Mouse (Mus musculus) neural tube, embryonic 12.5 days (tissue): ENCODE data around the gene Psmb2. TPM values are rescaled to one million over a fixed set of nuclear protein-coding genes. Genes with fewer than 3 reads are reported as not detected.

Experiments
- ATAC-seq: fragments of 200-750 bp; cut with Nextera tagmentation; 2 replicates; pipeline ENCODE4 v1.8.0; 2017; ENCODE audit warnings: low read depth, mild to moderate bottlenecking, moderate TSS enrichment, moderate library complexity; ENCODE audit not compliant: low FRiP score
- H3K27ac ChIP-seq: fragments of 300-500 bp; sonication (generic); 2 replicates; pipeline ENCODE4 v1.5.1; 2016
- H3K27me3 ChIP-seq: fragments of 300-500 bp; sonication (generic); replicated peaks from 2 replicates; pipeline ENCODE4 v1.6.1; 2016; ENCODE audit warnings: mild to moderate bottlenecking
- H3K36me3 ChIP-seq: fragments of 300-500 bp; sonication (generic); 2 replicates; pipeline ENCODE4 v1.6.1; 2016; ENCODE audit warnings: mild to moderate bottlenecking
- H3K4me1 ChIP-seq: fragments of 300-500 bp; sonication (generic); 2 replicates; pipeline ENCODE4 v1.6.1; 2016
- H3K4me2 ChIP-seq: fragments of 300-500 bp; sonication (generic); replicated peaks from 2 replicates; pipeline ENCODE4 v1.6.1; 2016; ENCODE audit warnings: mild to moderate bottlenecking
- H3K4me3 ChIP-seq: fragments of 300-500 bp; sonication (generic); 2 replicates; pipeline ENCODE4 v1.5.1; 2016
- H3K9ac ChIP-seq: fragments of 300-500 bp; sonication (generic); 2 replicates; pipeline ENCODE4 v1.6.1; 2016; ENCODE audit warnings: mild to moderate bottlenecking
- H3K9me3 ChIP-seq: fragments of 300-500 bp; sonication (generic); 2 replicates; pipeline ENCODE4 v1.6.1; 2016; ENCODE audit warnings: mild to moderate bottlenecking
- WGBS: fragments of 180-500 bp; shearing (Covaris S2); methylation state at CpG from one replicate; pipeline ENCODE4 v1.1.7; 2016; 5-methylcytosine and 5-hydroxymethylcytosine counted together
- polyA plus RNA-seq: library from polyadenylated mRNA; unstranded; fragments of >200 nt; fragmentation: Nextera tagmentation; extraction: Ambion mirVana; gene quantifications from 2 replicates; pipeline ENCODE4 v1.2.1, GENCODE M21; 2016

Psmb2 gene
- polyA plus RNA-seq, 1 experiment from 2014 or later: 448 TPM

DNA sequence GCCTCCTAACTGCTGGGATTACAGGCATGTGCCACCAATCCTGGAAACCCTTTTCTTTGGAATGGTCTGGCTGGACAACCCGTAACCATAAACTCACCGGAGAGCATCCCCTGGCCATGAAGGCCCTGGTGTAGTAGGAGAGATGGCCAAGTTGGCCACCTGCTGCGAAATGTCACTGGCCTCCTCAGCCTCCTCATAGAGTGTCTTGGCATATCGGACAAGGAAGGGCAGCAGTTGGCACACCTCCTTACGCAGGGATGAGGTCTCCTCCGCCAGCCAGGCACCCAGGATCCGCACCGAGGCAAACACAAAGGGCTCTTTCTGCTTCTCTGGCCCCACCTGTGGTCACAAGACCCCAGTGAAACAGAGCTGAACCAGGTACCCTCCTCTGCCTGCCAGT lies 71.0 kb downstream of the Psmb2 start:
- Histone ChIP-seq H3K9ac (0 out of 2 replicates have a peak overlapping the region, but pooled peaks have one; percentile 6), H3K4me3 (no peak overlapping the region), H3K27ac (no peak overlapping the region), H3K4me2 (no peak overlapping the region), H3K4me1 (peaks cover 34% of the 10 kb centered on the region), H3K36me3 (peaks cover 63% of the 10 kb centered on the region), H3K9me3 (no peaks in the 10 kb centered on the region), H3K27me3 (peaks cover 6% of the 10 kb centered on the region; the same call in 1 of the 2 replicates)
- no peak for ATAC-seq
- WGBS: 95% methylated on average over 8 of the region's 8 CpGs

DNA sequence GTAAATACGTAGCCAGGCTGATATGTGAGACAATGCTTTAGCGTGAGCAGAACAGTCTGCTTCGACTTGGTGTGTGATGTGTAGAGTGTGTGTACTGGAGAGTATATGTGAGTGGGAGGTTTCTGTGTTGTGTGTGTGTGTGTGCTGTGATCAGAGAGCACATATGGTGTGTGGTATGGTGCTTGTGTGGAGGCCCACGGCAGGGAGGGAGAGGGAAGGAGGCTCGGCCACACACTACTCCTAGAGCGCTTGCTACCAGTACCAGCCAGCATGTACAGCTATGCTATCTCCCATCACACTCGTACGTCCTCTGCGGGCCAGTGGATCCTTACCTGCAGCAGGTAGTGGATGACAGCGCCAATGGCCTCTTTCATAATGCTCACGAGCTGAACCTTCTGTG lies 72.1 kb downstream of the Psmb2 start:
- Histone ChIP-seq H3K27me3 (0 out of 2 replicates have a peak, but pooled peaks cover 5% of the 10 kb centered on the region), H3K9me3 (no peaks in the 10 kb centered on the region), H3K36me3 (peaks cover 53% of the 10 kb centered on the region), H3K4me2 (0 out of 2 replicates have a peak overlapping the region, but pooled peaks have one; percentile 16), H3K9ac (no peak overlapping the region), H3K27ac (no peak overlapping the region), H3K4me3 (no peak overlapping the region), H3K4me1 (peaks cover 40% of the 10 kb centered on the region)
- WGBS: 87% methylated on average over 11 of the region's 11 CpGs
- no peak for ATAC-seq

DNA sequence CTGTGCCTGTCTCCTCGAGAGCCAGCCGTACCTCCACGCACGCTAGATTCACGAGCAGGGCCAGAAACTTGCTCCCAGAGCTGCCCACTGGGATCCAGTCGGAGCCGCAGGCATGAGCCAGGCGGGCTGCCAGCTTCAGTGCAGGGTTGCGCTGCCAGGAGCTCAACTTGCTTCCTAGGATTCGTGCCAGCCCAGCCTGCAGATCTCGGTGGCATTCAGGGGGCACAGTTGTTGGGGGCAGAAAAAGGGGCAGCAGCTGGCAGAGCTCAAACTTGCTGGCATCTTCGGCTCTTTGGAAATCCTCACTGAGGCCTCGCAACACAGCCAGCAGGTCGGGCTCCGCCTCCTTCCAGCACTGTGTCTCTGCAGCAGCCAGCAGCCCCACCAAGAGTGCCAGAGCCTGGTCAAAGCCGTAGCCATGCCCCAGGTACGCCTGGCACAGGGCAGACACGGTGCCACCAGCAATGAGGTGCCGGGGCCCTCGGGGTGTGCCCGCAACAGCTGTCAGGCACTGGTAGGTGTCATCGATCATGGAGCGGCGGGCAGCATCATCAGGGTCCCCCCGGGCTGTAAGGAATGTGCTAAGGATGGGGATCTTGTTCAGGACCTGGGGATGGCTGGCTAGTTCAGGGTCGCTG lies 72.7 kb downstream of the Psmb2 start:
- no peak for ATAC-seq
- Histone ChIP-seq H3K9ac (0 out of 2 replicates have a peak overlapping the region, but pooled peaks have one; percentile 21), H3K4me3 (no peak overlapping the region), H3K27ac (no peak overlapping the region), H3K4me2 (0 out of 2 replicates have a peak overlapping the region, but pooled peaks have one; percentile 16), H3K36me3 (peaks cover 47% of the 10 kb centered on the region), H3K4me1 (peaks cover 46% of the 10 kb centered on the region), H3K9me3 (no peaks in the 10 kb centered on the region), H3K27me3 (no peaks in the 10 kb centered on the region)
- 93% methylated on average over 26 of the region's 26 CpGs for WGBS

DNA sequence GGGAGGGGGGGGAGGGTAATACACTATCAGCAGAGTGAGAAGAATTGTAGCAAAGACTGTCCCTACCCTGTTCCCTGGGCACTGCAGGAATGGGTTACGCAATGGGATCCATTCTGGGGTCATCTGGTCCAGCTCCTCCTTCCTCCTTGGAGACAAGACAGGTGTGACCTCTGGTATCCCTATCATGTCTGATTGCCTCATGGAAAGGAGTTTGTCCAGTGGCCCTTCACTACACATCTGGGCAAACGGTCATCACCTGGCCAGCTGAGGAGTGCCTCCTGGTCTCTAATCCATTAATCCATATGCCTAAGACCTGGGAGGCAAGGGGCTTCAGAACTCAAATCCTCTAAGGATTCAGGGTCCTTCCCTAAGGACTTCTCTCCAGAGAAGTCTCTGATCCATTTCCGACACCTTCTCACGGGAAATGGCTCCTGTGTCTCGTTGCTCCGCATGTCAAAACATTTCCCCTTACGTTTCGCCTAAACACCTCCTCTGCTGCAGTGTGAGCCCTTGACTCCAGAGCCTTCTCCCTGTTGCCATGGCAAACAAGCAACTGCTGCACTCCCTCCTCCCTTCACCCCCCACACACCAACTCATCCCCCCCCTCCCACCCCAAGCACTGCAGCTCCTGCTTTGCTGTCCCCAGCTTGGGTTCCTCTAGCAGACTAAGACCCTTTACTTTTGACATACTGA lies 73.6 kb downstream of the Psmb2 start:
- H3K9ac ChIP-seq: no peak overlapping the region
- H3K36me3 ChIP-seq: peaks cover 40% of the 10 kb centered on the region
- H3K27me3 ChIP-seq: no peaks in the 10 kb centered on the region
- no peak overlapping the region for H3K4me3 ChIP-seq
- no peaks in the 10 kb centered on the region for H3K9me3 ChIP-seq
- H3K4me1 ChIP-seq: peaks cover 46% of the 10 kb centered on the region
- WGBS: 84% methylated on average over 8 of the region's 8 CpGs
- no peak for ATAC-seq
- no peak overlapping the region for H3K27ac ChIP-seq
- peak overlapping the region; percentile 84 for H3K4me2 ChIP-seq

DNA sequence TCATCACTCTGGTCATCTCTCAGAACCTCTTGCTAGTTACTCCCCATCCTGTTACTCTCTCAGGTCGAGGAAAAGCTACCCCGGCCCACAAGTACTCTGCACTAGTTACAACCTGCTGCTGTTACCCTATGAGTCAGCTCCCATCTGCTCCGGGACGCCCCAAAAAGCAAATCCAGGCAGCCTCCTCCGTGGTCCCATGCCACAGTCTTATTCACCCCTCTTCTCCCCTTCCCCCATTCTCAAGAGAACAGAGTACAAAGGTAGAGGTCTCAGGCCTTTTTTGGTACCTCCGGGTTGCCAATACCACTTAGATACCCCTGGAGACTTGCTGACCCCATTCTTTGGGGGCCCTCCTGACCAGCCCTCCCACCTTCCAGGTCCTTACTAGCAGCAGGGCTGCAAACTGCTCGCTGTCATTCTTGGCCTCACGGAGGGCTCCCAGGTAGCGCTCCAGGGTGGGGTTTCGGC lies 74.2 kb downstream of the Psmb2 start:
- H3K27ac ChIP-seq: no peak overlapping the region
- no peaks in the 10 kb centered on the region for H3K9me3 ChIP-seq
- no peak for ATAC-seq
- H3K36me3 ChIP-seq: peaks cover 34% of the 10 kb centered on the region
- H3K9ac ChIP-seq: peak overlapping the region; percentile 85
- H3K4me2 ChIP-seq: peak overlapping the region; percentile 84
- H3K4me3 ChIP-seq: peak overlapping the region; percentile 89
- H3K4me1 ChIP-seq: peaks cover 46% of the 10 kb centered on the region
- H3K27me3 ChIP-seq: no peaks in the 10 kb centered on the region
- WGBS: 60% methylated on average over 10 of the region's 10 CpGs

DNA sequence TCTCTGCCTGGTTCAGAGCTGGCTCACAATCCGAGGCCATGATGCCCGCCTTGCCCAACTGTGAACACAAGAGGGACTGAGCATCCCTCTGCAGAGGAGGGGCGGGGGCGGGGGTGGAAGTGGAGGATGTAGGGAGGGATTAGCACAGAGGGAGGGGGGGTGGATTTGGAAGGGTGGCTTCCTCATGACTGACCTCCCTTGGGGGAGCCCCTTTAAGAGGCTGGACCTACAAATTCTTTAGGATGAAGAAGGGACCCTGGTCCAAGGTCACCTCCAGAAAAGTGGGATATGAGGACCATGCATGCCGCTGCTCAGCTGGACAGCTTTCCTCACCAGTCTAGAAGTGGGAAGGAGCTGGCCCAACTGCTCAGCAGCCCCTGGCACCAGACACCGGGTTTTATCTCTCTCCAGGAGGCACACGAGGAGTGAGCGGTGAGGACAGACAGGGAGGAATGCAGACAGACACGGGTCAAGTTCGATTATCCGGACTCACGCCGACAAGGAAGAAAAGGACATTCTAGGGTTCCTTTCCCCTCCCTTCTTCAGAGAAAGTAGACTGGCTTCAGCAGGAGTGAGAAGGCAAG lies 74.7 kb downstream of the Psmb2 start:
- 10% methylated on average over 13 of the region's 13 CpGs for WGBS
- H3K9ac ChIP-seq: peak overlapping the region; percentile 85
- no peaks in the 10 kb centered on the region for H3K27me3 ChIP-seq
- H3K4me3 ChIP-seq: peak overlapping the region; percentile 89
- no peak for ATAC-seq
- H3K36me3 ChIP-seq: peaks cover 29% of the 10 kb centered on the region
- H3K27ac ChIP-seq: no peak overlapping the region
- no peaks in the 10 kb centered on the region for H3K9me3 ChIP-seq
- peaks cover 46% of the 10 kb centered on the region for H3K4me1 ChIP-seq
- H3K4me2 ChIP-seq: peak overlapping the region; percentile 84

DNA sequence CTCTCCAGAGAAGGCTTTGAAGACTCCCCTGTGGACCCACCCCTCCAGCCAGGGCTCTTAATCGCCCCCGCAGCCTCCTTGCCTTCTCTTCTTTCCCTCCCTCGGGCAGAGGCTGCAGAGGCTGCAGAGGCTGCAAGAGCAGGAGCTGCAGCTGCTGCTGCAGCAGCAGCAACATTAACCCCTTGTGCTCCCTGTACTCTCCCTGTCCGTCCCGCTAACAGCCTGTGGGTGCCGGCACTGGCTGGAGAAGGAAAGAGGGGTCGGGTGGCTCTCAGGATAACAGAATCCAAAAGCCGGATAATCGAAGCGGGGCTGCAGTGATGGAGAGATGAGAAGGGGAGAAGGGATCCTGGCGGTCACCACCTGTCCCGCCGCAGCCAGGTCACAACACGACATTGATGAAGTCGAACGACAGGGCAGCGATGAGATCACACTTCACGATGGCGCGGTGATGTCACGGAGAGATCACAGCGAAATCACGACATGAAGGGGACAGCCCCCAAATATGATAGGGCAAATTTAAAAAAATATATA lies 75.2 kb downstream of the Psmb2 start:
- Histone ChIP-seq H3K4me3 (peak overlapping the region; percentile 89), H3K9me3 (no peaks in the 10 kb centered on the region), H3K9ac (peak overlapping the region; percentile 85), H3K4me2 (peak overlapping the region; percentile 84), H3K36me3 (peaks cover 27% of the 10 kb centered on the region), H3K4me1 (peaks cover 46% of the 10 kb centered on the region), H3K27me3 (no peaks in the 10 kb centered on the region), H3K27ac (no peak overlapping the region)
- WGBS: under 1% methylated on average over 23 of the region's 23 CpGs
- peak; percentile 15; the same call in 1 of the 2 replicates for ATAC-seq

DNA sequence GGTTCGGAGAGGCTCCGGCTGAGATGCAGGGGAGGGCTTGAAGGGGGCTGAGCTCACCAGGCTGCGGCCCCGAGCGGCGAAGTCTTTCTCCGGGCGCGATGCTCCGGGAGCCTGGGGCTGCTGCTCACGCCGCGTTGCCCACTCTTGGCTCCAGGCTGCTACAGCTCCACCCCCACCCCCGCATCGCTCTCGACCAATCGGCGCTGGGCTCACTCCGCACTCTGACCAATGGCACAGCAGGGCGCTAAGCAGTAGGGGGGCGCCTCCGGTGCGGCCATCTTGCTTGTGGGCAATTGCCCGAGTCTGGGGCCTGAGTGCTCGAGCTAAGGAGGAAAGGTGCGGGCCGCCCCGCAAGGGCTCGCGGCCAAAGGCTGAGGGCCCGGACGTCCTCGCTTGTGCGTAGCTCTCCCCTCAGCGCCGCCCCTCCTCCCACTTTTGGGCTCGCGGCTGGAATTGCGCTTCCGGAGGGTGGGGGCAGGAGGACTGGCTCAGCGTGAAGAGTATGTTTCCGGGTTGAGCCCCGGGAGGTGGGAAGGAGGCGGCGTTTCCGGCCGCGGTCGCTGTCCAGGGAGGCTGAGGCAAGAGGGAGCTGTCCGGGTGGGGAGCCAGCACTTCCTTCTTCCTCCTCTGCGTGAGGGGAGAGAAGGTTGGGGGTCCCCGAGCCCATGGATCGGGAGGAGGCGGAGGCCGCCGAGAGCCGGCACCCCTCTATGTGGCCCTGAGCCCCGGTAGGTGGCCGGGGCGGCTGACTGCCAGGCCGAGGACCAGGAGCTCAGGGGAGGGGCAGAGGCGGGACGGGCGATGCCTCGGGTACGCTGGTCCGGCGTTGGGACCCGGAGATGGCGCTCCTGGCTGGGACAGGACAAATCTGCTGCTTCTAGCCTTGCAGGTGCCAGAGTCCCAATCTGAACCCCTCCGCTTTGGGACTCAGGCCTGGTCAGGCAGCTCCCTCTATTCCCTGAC lies 76.1 kb downstream of the Psmb2 start, which contains the start of the genes Ncdn and AU040320:
Gene Ncdn, minus strand, starts transcription at position 171 of the 963 bp plus-strand sequence.
Gene AU040320, plus strand, starts transcription at position 277 of the 963 bp plus-strand sequence.
- H3K9me3 ChIP-seq: no peaks in the 10 kb centered on the region
- peak within 1 kb of the TSS; percentile 85 for H3K9ac ChIP-seq
- peak within 1 kb of the TSS; percentile 84 for H3K4me2 ChIP-seq
- peaks cover 29% of the 10 kb centered on the region for H3K36me3 ChIP-seq
- WGBS: under 1% methylated on average over 68 of the region's 71 CpGs
- H3K27ac ChIP-seq: peak within 1 kb of the TSS; percentile 89
- H3K4me1 ChIP-seq: peaks cover 46% of the 10 kb centered on the region
- peak within 1 kb of the TSS; percentile 89 for H3K4me3 ChIP-seq
- ATAC-seq: peak; percentile 97
- H3K27me3 ChIP-seq: no peaks in the 10 kb centered on the region

DNA sequence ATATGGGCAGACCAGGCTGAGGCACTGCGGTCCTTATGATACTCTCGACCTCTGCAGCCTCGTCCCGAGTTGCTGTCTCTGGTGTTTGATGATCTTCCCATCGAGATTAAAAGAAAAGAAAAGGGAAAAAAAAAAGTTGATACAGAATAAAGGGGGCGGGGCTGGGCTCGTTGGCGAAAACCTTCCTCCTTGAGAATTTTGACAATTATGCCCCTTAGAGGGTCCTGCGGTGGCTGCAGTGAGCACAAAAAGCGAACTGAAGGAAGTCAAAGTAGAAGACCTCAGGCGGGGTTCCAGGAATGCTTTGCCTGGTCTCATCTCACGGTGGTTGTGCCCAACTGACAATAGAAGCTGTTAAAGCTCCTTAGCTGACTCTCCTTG lies 76.8 kb downstream of the Psmb2 start:
- peaks cover 24% of the 10 kb centered on the region for H3K36me3 ChIP-seq
- H3K27ac ChIP-seq: peak overlapping the region; percentile 89; the same call in 1 of the 2 replicates
- H3K9ac ChIP-seq: peak overlapping the region; percentile 85
- peak overlapping the region; percentile 89 for H3K4me3 ChIP-seq
- no peaks in the 10 kb centered on the region for H3K27me3 ChIP-seq
- H3K4me1 ChIP-seq: peaks cover 44% of the 10 kb centered on the region
- H3K9me3 ChIP-seq: no peaks in the 10 kb centered on the region
- no peak for ATAC-seq
- WGBS: under 1% methylated on average over 12 of the region's 12 CpGs
- H3K4me2 ChIP-seq: peak overlapping the region; percentile 84

DNA sequence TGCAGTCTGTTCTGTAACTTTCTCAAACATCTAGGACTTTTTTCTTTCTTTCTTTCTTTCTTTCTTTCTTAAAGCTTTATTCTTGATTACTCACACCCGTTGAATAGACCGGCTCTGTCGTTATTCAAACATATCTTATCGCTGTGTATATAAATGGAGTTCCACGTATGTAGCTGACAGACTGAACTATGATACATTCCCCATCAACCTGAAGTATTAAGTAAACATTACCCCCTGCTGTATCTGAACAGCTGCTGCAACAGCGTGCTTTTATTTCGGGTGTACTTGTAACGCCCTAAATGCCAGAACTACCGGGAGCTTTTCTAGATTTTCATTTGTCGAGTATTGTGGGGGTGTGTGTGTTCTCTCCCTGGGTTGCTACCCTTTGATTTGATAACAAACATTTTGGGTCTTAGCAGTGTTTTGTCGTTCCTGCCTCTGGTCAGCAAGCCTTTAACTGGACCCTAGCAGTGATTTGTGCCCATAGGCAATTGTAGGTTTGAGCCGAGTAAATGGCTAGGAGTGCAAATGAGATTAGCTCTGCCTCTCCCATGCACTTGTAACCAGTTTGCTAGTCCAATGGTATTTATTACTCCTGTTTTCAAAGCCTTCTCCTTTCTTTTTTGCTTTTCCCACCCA lies 77.4 kb downstream of the Psmb2 start:
- Histone ChIP-seq H3K4me1 (peaks cover 38% of the 10 kb centered on the region), H3K36me3 (peaks cover 24% of the 10 kb centered on the region), H3K27ac (no peak overlapping the region), H3K4me3 (no peak overlapping the region), H3K27me3 (no peaks in the 10 kb centered on the region), H3K9me3 (no peaks in the 10 kb centered on the region), H3K4me2 (peak overlapping the region; percentile 84), H3K9ac (no peak overlapping the region)
- WGBS: 49% methylated on average over 12 of the region's 12 CpGs
- no peak for ATAC-seq

DNA sequence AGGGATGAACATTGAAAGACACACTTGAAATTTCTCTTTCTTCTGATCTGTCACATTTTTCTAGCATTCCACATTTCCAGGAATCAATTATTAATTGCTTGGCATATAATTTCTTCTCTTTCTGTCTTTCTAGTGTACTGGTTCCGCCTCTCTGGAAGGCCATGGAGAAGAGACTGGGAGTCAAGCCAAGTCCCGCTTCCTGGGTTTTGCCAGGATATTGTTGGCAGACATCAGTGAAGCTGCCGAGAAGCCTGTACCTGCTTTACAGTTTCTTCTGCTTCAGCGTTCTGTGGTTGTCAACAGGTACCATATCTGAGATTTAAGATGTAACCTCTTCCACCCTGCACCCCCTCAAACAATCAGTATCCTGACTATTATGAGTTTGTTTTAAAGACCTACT lies 79.3 kb downstream of the Psmb2 start:
- Histone ChIP-seq H3K36me3 (peaks cover 28% of the 10 kb centered on the region), H3K4me3 (no peak overlapping the region), H3K4me1 (peaks cover 21% of the 10 kb centered on the region), H3K27me3 (no peaks in the 10 kb centered on the region), H3K27ac (no peak overlapping the region), H3K4me2 (no peak overlapping the region), H3K9ac (no peak overlapping the region), H3K9me3 (no peaks in the 10 kb centered on the region)
- 93% methylated on average over 4 of the region's 4 CpGs for WGBS
- no peak for ATAC-seq
